8 mouse cellular contexts compared by ENCODE assay signal in genomic region chr9:49662958-49663926, GRCm38 (mm10).
DNase-seq lines count a peak whose midpoint lies in the region; ATAC-seq and TF ChIP-seq lines count a peak whose summit lies in the region.

No protein-coding gene starts in this region.

- H3K4me3 ChIP-seq in hindbrain, embryonic 13.5 days = no peak overlapping the region
- no peak overlapping the region for H3K4me3 ChIP-seq in hindbrain, embryonic 12.5 days
- no peak overlapping the region for H3K4me3 ChIP-seq in CH12.LX (replicated peaks in 1 of 3; ENCODE audit: low read depth in 2 of 3, low read length in 2 of 3, poor library complexity in 1 of 3)
- no peak overlapping the region for H3K4me3 ChIP-seq in kidney, embryonic 16.5 days (ENCODE audit: low read length)

- H3K27me3 ChIP-seq in hindbrain, embryonic 13.5 days = no peaks in the 10 kb centered on the region
- no peaks in the 10 kb centered on the region for H3K27me3 ChIP-seq in hindbrain, embryonic 12.5 days
- no peaks in the 10 kb centered on the region for H3K27me3 ChIP-seq in CH12.LX (replicated peaks)
- H3K27me3 ChIP-seq in kidney, embryonic 16.5 days (ENCODE audit: insufficient read depth, low read length) = no peaks in the 10 kb centered on the region

- dilution Hi-C loops in CH12.LX (cut with MboI; ENCODE audit: extremely low pct_ligation_motif_present, extremely low pct_unique_long_range_greater_than_20kb, low sequenced_read_pairs) = no loop called here

- H3K27ac ChIP-seq in hindbrain, embryonic 13.5 days = peak overlapping the region; percentile 42; the same call in 1 of the 2 replicates
- H3K27ac ChIP-seq in hindbrain, embryonic 12.5 days = no peak overlapping the region
- H3K27ac ChIP-seq in CH12.LX (ENCODE audit: insufficient read depth, low read depth) = no peak overlapping the region
- peak overlapping the region; percentile 11; the same call in 1 of the 2 replicates for H3K27ac ChIP-seq in kidney, embryonic 16.5 days (ENCODE audit: low read length)

- TF ChIP-seq RAD21 in CH12.LX (IDR thresholded peaks at IDR 0.05; ENCODE audit: low read depth, low read length) = peak; percentile 14

- peak; percentile 33 for DNase-seq in CH12.LX (ENCODE audit: extremely low read depth)
- peak; percentile 28 to 46 for DNase-seq in adrenal gland, postnatal 36 days
- no peak for DNase-seq in natural killer cell, adult 2 months (ENCODE audit: low spot score in 2 of 2)
- no peak for DNase-seq in layer of hippocampus, adult 8-10 months (ENCODE audit: low spot score in 2 of 2)
- DNase-seq in embryo, embryonic 10 days (ENCODE audit: low spot score) = no peak

- peaks cover 51% of the 10 kb centered on the region for H3K4me1 ChIP-seq in hindbrain, embryonic 13.5 days (replicated peaks)
- 0 out of 2 replicates have a peak, but pooled peaks cover 3% of the 10 kb centered on the region for H3K4me1 ChIP-seq in hindbrain, embryonic 12.5 days
- H3K4me1 ChIP-seq in CH12.LX (ENCODE audit: control insufficient read depth in 1 of 2, insufficient read depth in 2 of 2) = no peaks in the 10 kb centered on the region
- H3K4me1 ChIP-seq in kidney, embryonic 16.5 days (ENCODE audit: insufficient read depth, low read length) = peaks cover 11% of the 10 kb centered on the region; the same call in 1 of the 2 replicates

- no peak overlapping the region for H3K9ac ChIP-seq in hindbrain, embryonic 13.5 days
- no peak overlapping the region for H3K9ac ChIP-seq in hindbrain, embryonic 12.5 days
- H3K9ac ChIP-seq in CH12.LX (ENCODE audit: insufficient read depth, low read depth) = no peak overlapping the region
- H3K9ac ChIP-seq in kidney, embryonic 16.5 days (replicated peaks; ENCODE audit: low read length) = no peak overlapping the region

- in situ Hi-C loops in CH12.LX (cut with MboI; ENCODE audit: low pct_ligation_motif_present, low pct_unique_long_range_greater_than_20kb, low sequenced_read_pairs) = no loop called here

- TF ChIP-seq EP300 in CH12.LX (IDR thresholded peaks at IDR 0.05; ENCODE audit: low read length) = no peak

- no peak overlapping the region for H3K4me2 ChIP-seq in hindbrain, embryonic 13.5 days
- H3K4me2 ChIP-seq in hindbrain, embryonic 12.5 days (replicated peaks) = no peak overlapping the region
- no peak overlapping the region for H3K4me2 ChIP-seq in CH12.LX (ENCODE audit: insufficient read depth, low read depth, poor library complexity, severe bottlenecking)
- H3K4me2 ChIP-seq in kidney, embryonic 16.5 days (replicated peaks; ENCODE audit: low read depth, low read length) = no peak overlapping the region

- 77% methylated on average over 8 of the region's 8 CpGs for WGBS in hindbrain, embryonic 13.5 days
- 73% methylated on average over 8 of the region's 8 CpGs for WGBS in hindbrain, embryonic 12.5 days
- 64% methylated on average over 8 of the region's 8 CpGs for WGBS in kidney, embryonic 16.5 days

- TF ChIP-seq CTCF in CH12.LX (conservative IDR thresholded peaks at IDR 0.05 in 1 of 2, IDR thresholded peaks at IDR 0.05 in 1 of 2; ENCODE audit: low read depth in 2 of 2, low read length in 2 of 2) = peak in 1 of 2 experiments; percentile 54; a peak in 2 of 4 replicates

- H3K36me3 ChIP-seq in hindbrain, embryonic 13.5 days = no peaks in the 10 kb centered on the region
- H3K36me3 ChIP-seq in hindbrain, embryonic 12.5 days = no peaks in the 10 kb centered on the region
- no peaks in the 10 kb centered on the region for H3K36me3 ChIP-seq in CH12.LX (replicated peaks in 1 of 2; ENCODE audit: control insufficient read depth in 1 of 2, insufficient read depth in 1 of 2, low read length in 1 of 2)
- peaks cover 3% of the 10 kb centered on the region; the same call in 1 of the 2 replicates for H3K36me3 ChIP-seq in kidney, embryonic 16.5 days (ENCODE audit: insufficient read depth, low read length)

- no peak for TF ChIP-seq POLR2A in CH12.LX (IDR thresholded peaks at IDR 0.05; ENCODE audit: low read depth, low read length)

- H3K79me2 ChIP-seq in CH12.LX (replicated peaks; ENCODE audit: control insufficient read depth, extremely low read depth, insufficient read depth, poor library complexity, severe bottlenecking) = no peaks in the 10 kb centered on the region

- ATAC-seq in hindbrain, embryonic 13.5 days (ENCODE audit: low FRiP score) = no peak
- ATAC-seq in hindbrain, embryonic 12.5 days (ENCODE audit: low FRiP score) = no peak
- no peak for ATAC-seq in kidney, embryonic 16.5 days (ENCODE audit: low FRiP score, low TSS enrichment)

- H3K9me3 ChIP-seq in hindbrain, embryonic 13.5 days = no peaks in the 10 kb centered on the region
- no peaks in the 10 kb centered on the region for H3K9me3 ChIP-seq in hindbrain, embryonic 12.5 days (replicated peaks)
- H3K9me3 ChIP-seq in CH12.LX (replicated peaks; ENCODE audit: low read length) = peaks cover 4% of the 10 kb centered on the region
- H3K9me3 ChIP-seq in kidney, embryonic 16.5 days (ENCODE audit: low read length) = 0 out of 2 replicates have a peak, but pooled peaks cover 2% of the 10 kb centered on the region

TF ChIP-seq in CH12.LX, 34 proteins besides CTCF, POLR2A, EP300 and RAD21:
- no peak for TF ChIP-seq ZNF384 (IDR thresholded peaks at IDR 0.05; ENCODE audit: low read depth, low read length)
- peak; percentile 85 for TF ChIP-seq USF1 (IDR thresholded peaks at IDR 0.05; ENCODE audit: low read depth, low read length)
- TF ChIP-seq TCF12 (IDR thresholded peaks at IDR 0.05; ENCODE audit: low read depth, low read length) = no peak
- no peak for TF ChIP-seq GABPA (IDR thresholded peaks at IDR 0.05; ENCODE audit: insufficient replicate concordance, low read depth, low read length)
- no peak for TF ChIP-seq MAFK (IDR thresholded peaks at IDR 0.05; ENCODE audit: insufficient replicate concordance, low read length)
- TF ChIP-seq CHD2 (IDR thresholded peaks at IDR 0.05; ENCODE audit: low read length) = no peak
- no peak for TF ChIP-seq NELFE (IDR thresholded peaks at IDR 0.05; ENCODE audit: low read depth, low read length)
- no peak for TF ChIP-seq JUN (IDR thresholded peaks at IDR 0.05; ENCODE audit: insufficient read depth, low read depth, low read length)
- TF ChIP-seq SIN3A (IDR thresholded peaks at IDR 0.05; ENCODE audit: low read length) = no peak
- no peak for TF ChIP-seq CHD1 (IDR thresholded peaks at IDR 0.05; ENCODE audit: low read depth, low read length)
- no peak for TF ChIP-seq ETS1 (conservative IDR thresholded peaks at IDR 0.05; ENCODE audit: low read depth, low read length)
- no peak for TF ChIP-seq UBTF (IDR thresholded peaks at IDR 0.05; ENCODE audit: low read depth, low read length)
- no peak for TF ChIP-seq E2F4 (IDR thresholded peaks at IDR 0.05; ENCODE audit: insufficient replicate concordance, low read depth, low read length)
- peak; percentile 69 for TF ChIP-seq MAX (IDR thresholded peaks at IDR 0.05; ENCODE audit: low read length)
- peak; percentile 49 for TF ChIP-seq SMC3 (IDR thresholded peaks at IDR 0.05; ENCODE audit: low read depth, low read length)
- no peak for TF ChIP-seq IRF4 (IDR thresholded peaks at IDR 0.05; ENCODE audit: low read depth, low read length)
- TF ChIP-seq RCOR1 (conservative IDR thresholded peaks at IDR 0.05; ENCODE audit: low read depth, low read length) = no peak
- TF ChIP-seq ZKSCAN1 (IDR thresholded peaks at IDR 0.05; ENCODE audit: borderline replicate concordance, low read depth, low read length) = no peak
- TF ChIP-seq USF2 (conservative IDR thresholded peaks at IDR 0.05; ENCODE audit: low read depth, low read length) = peak; percentile 82
- TF ChIP-seq MXI1 (IDR thresholded peaks at IDR 0.05; ENCODE audit: low read depth, low read length) = no peak
- no peak for TF ChIP-seq ZMIZ1 (IDR thresholded peaks at IDR 0.05; ENCODE audit: low read depth, low read length)
- no peak for TF ChIP-seq PAX5 (IDR thresholded peaks at IDR 0.05; ENCODE audit: low read length)
- TF ChIP-seq JUND (conservative IDR thresholded peaks at IDR 0.05; ENCODE audit: low read depth, low read length) = no peak
- peak; percentile 82 for TF ChIP-seq BHLHE40 (IDR thresholded peaks at IDR 0.05; ENCODE audit: low read depth, low read length)

Comparison
In these comparisons a context has a peak if more than half of its experiments do, and no peak if none do; other contexts are left out.
1. H3K27ac ChIP-seq: peak in hindbrain, embryonic 13.5 days (single experiment) and kidney, embryonic 16.5 days (single experiment); none in hindbrain, embryonic 12.5 days (single experiment) and CH12.LX (single experiment).
2. DNase-seq: peak in CH12.LX (single experiment) and adrenal gland, postnatal 36 days (2 of 2); none in natural killer cell, adult 2 months (0 of 2), layer of hippocampus, adult 8-10 months (0 of 2) and embryo, embryonic 10 days (single experiment).